Mouse (Mus musculus): ENCODE results near the gene Calhm3. TPM values are rescaled to one million over a fixed set of nuclear protein-coding genes. Genes with fewer than 3 reads are reported as not detected.

Calhm3 gene
- polyA plus RNA-seq (2016; fragmentation: Nextera tagmentation; extraction: Ambion mirVana), result not detected in 2 replicates

- H3K9ac ChIP-seq, result no peak within 1 kb of the TSS
- no peak within 1 kb of the TSS for H3K4me3 ChIP-seq
- H3K4me1 ChIP-seq, result no peaks in the 10 kb centered on the region
- 78% methylated on average over 11 of the region's 11 CpGs for WGBS
- no peak for ATAC-seq (ENCODE audit: low FRiP score, low read depth)
- no peaks in the 10 kb centered on the region for H3K36me3 ChIP-seq
- no peaks in the 10 kb centered on the region for H3K27me3 ChIP-seq (replicated peaks)
- no peaks in the 10 kb centered on the region for H3K9me3 ChIP-seq
- H3K27ac ChIP-seq, result no peak within 1 kb of the TSS
- no peak within 1 kb of the TSS for H3K4me2 ChIP-seq (replicated peaks)
Measured at GRCm38 (mm10) chr19:47157664-47158063, at the start of gene Calhm3. Gene Calhm3, minus strand, starts transcription at chr19:47157764.

- Histone ChIP-seq H3K36me3 (no peaks in the 10 kb centered on the region), H3K4me3 (no peak overlapping the region), H3K27me3 (replicated peaks) (no peaks in the 10 kb centered on the region), H3K4me1 (peaks cover 3% of the 10 kb centered on the region), H3K4me2 (replicated peaks) (no peak overlapping the region), H3K9me3 (no peaks in the 10 kb centered on the region), H3K27ac (no peak overlapping the region), H3K9ac (no peak overlapping the region)
- 97% methylated on average over 1 of the region's 1 CpGs for WGBS
- no peak for ATAC-seq (ENCODE audit: low FRiP score, low read depth)
Measured at GRCm38 (mm10) chr19:47206126-47206525, 48.6 kb upstream of the Calhm3 start.

- 90% methylated on average over 6 of the region's 6 CpGs for WGBS
- no peak overlapping the region for H3K9ac ChIP-seq
- no peak overlapping the region for H3K27ac ChIP-seq
- no peaks in the 10 kb centered on the region for H3K36me3 ChIP-seq
- H3K9me3 ChIP-seq, result no peaks in the 10 kb centered on the region
- H3K27me3 ChIP-seq (replicated peaks), result no peaks in the 10 kb centered on the region
- no peak for ATAC-seq (ENCODE audit: low FRiP score, low read depth)
- no peak overlapping the region for H3K4me2 ChIP-seq (replicated peaks)
- H3K4me1 ChIP-seq, result peaks cover 3% of the 10 kb centered on the region
- no peak overlapping the region for H3K4me3 ChIP-seq
Measured at GRCm38 (mm10) chr19:47204653-47205052, 47.1 kb upstream of the Calhm3 start.

GRCm38 (mm10) chr19:47203042-47203441 is 45.5 kb upstream of the Calhm3 start:
- no peak for ATAC-seq (ENCODE audit: low FRiP score, low read depth)
- Histone ChIP-seq H3K36me3 (no peaks in the 10 kb centered on the region), H3K4me1 (peaks cover 3% of the 10 kb centered on the region), H3K4me2 (replicated peaks) (no peak overlapping the region), H3K27ac (no peak overlapping the region), H3K4me3 (no peak overlapping the region), H3K9ac (no peak overlapping the region), H3K27me3 (replicated peaks) (no peaks in the 10 kb centered on the region), H3K9me3 (no peaks in the 10 kb centered on the region)
- 93% methylated on average over 6 of the region's 6 CpGs for WGBS

GRCm38 (mm10) chr19:47202429-47202828 is 44.9 kb upstream of the Calhm3 start:
- no peak for ATAC-seq (ENCODE audit: low FRiP score, low read depth)
- no peaks in the 10 kb centered on the region for H3K9me3 ChIP-seq
- H3K27me3 ChIP-seq (replicated peaks), result no peaks in the 10 kb centered on the region
- H3K27ac ChIP-seq, result no peak overlapping the region
- H3K4me2 ChIP-seq (replicated peaks), result no peak overlapping the region
- WGBS, result 77% methylated on average over 6 of the region's 6 CpGs
- H3K4me1 ChIP-seq, result peaks cover 3% of the 10 kb centered on the region
- no peak overlapping the region for H3K4me3 ChIP-seq
- H3K9ac ChIP-seq, result no peak overlapping the region
- no peaks in the 10 kb centered on the region for H3K36me3 ChIP-seq

GRCm38 (mm10) chr19:47201972-47202371 is 44.4 kb upstream of the Calhm3 start:
- no peaks in the 10 kb centered on the region for H3K9me3 ChIP-seq
- H3K4me2 ChIP-seq (replicated peaks), result no peak overlapping the region
- H3K9ac ChIP-seq, result no peak overlapping the region
- H3K4me1 ChIP-seq, result peaks cover 3% of the 10 kb centered on the region
- H3K27me3 ChIP-seq (replicated peaks), result no peaks in the 10 kb centered on the region
- no peak for ATAC-seq (ENCODE audit: low FRiP score, low read depth)
- H3K27ac ChIP-seq, result no peak overlapping the region
- no peak overlapping the region for H3K4me3 ChIP-seq
- WGBS, result 49% methylated on average over 12 of the region's 12 CpGs
- H3K36me3 ChIP-seq, result no peaks in the 10 kb centered on the region

GRCm38 (mm10) chr19:47198671-47199350 is 41.2 kb upstream of the Calhm3 start:
- Histone ChIP-seq H3K36me3 (no peaks in the 10 kb centered on the region), H3K27me3 (replicated peaks) (no peaks in the 10 kb centered on the region), H3K9me3 (no peaks in the 10 kb centered on the region), H3K27ac (no peak overlapping the region), H3K4me1 (peaks cover 3% of the 10 kb centered on the region), H3K9ac (no peak overlapping the region), H3K4me3 (no peak overlapping the region), H3K4me2 (replicated peaks) (no peak overlapping the region)
- WGBS, result 78% methylated on average over 13 of the region's 13 CpGs
- ATAC-seq (ENCODE audit: low FRiP score, low read depth), result no peak

GRCm38 (mm10) chr19:47192158-47192557 is 34.6 kb upstream of the Calhm3 start:
- WGBS, result 96% methylated on average over 5 of the region's 5 CpGs
- H3K4me2 ChIP-seq (replicated peaks), result no peak overlapping the region
- ATAC-seq (ENCODE audit: low FRiP score, low read depth), result no peak
- H3K27me3 ChIP-seq (replicated peaks), result no peaks in the 10 kb centered on the region
- H3K27ac ChIP-seq, result no peak overlapping the region
- no peaks in the 10 kb centered on the region for H3K9me3 ChIP-seq
- no peaks in the 10 kb centered on the region for H3K36me3 ChIP-seq
- no peak overlapping the region for H3K9ac ChIP-seq
- H3K4me3 ChIP-seq, result no peak overlapping the region
- H3K4me1 ChIP-seq, result 0 out of 2 replicates have a peak, but pooled peaks cover 7% of the 10 kb centered on the region

- no peak overlapping the region for H3K9ac ChIP-seq
- 77% methylated on average over 11 of the region's 11 CpGs for WGBS
- H3K4me3 ChIP-seq, result no peak overlapping the region
- H3K27ac ChIP-seq, result no peak overlapping the region
- H3K4me1 ChIP-seq, result 0 out of 2 replicates have a peak, but pooled peaks cover 7% of the 10 kb centered on the region
- H3K9me3 ChIP-seq, result no peaks in the 10 kb centered on the region
- H3K36me3 ChIP-seq, result no peaks in the 10 kb centered on the region
- H3K27me3 ChIP-seq (replicated peaks), result no peaks in the 10 kb centered on the region
- no peak overlapping the region for H3K4me2 ChIP-seq (replicated peaks)
- ATAC-seq (ENCODE audit: low FRiP score, low read depth), result peak; percentile 56; the same call in 1 of the 2 replicates
Measured at GRCm38 (mm10) chr19:47188515-47189128, 31.1 kb upstream of the Calhm3 start.

- no peak for ATAC-seq (ENCODE audit: low FRiP score, low read depth)
- WGBS, result 49% methylated on average over 15 of the region's 15 CpGs
- Histone ChIP-seq H3K4me2 (replicated peaks) (no peak overlapping the region), H3K27ac (no peak overlapping the region), H3K9ac (no peak overlapping the region), H3K4me3 (no peak overlapping the region), H3K9me3 (peaks cover 7% of the 10 kb centered on the region; the same call in 1 of the 2 replicates), H3K4me1 (0 out of 2 replicates have a peak, but pooled peaks cover 7% of the 10 kb centered on the region), H3K36me3 (no peaks in the 10 kb centered on the region), H3K27me3 (replicated peaks) (0 out of 2 replicates have a peak, but pooled peaks cover under 1% of the 10 kb centered on the region)
Measured at GRCm38 (mm10) chr19:47186514-47187275, 29.1 kb upstream of the Calhm3 start.

- Histone ChIP-seq H3K4me3 (no peak overlapping the region), H3K27ac (no peak overlapping the region), H3K36me3 (no peaks in the 10 kb centered on the region), H3K4me1 (peaks cover 9% of the 10 kb centered on the region), H3K9me3 (peaks cover 9% of the 10 kb centered on the region; the same call in 1 of the 2 replicates), H3K27me3 (replicated peaks) (peaks cover 15% of the 10 kb centered on the region), H3K4me2 (replicated peaks) (no peak overlapping the region), H3K9ac (no peak overlapping the region)
- WGBS, result 66% methylated on average over 4 of the region's 4 CpGs
- ATAC-seq (ENCODE audit: low FRiP score, low read depth), result no peak
Measured at GRCm38 (mm10) chr19:47184736-47185135, 27.2 kb upstream of the Calhm3 start.

- 77% methylated on average over 8 of the region's 8 CpGs for WGBS
- no peak for ATAC-seq (ENCODE audit: low FRiP score, low read depth)
- H3K4me2 ChIP-seq (replicated peaks), result no peak overlapping the region
Measured at GRCm38 (mm10) chr19:47184221-47184620, 26.7 kb upstream of the Calhm3 start.

More at GRCm38 (mm10) chr19:47184221-47184620, 26.7 kb upstream of the Calhm3 start:
- Histone ChIP-seq H3K27ac (no peak overlapping the region), H3K4me3 (no peak overlapping the region), H3K36me3 (no peaks in the 10 kb centered on the region), H3K9ac (no peak overlapping the region), H3K27me3 (replicated peaks) (peaks cover 20% of the 10 kb centered on the region), H3K4me1 (peaks cover 14% of the 10 kb centered on the region), H3K9me3 (peaks cover 9% of the 10 kb centered on the region; the same call in 1 of the 2 replicates)

All from neural tube, embryonic 12.5 days (tissue).